Mouse (Mus musculus): ENCODE data around the gene Tns1.

Tns1 gene

DNA sequence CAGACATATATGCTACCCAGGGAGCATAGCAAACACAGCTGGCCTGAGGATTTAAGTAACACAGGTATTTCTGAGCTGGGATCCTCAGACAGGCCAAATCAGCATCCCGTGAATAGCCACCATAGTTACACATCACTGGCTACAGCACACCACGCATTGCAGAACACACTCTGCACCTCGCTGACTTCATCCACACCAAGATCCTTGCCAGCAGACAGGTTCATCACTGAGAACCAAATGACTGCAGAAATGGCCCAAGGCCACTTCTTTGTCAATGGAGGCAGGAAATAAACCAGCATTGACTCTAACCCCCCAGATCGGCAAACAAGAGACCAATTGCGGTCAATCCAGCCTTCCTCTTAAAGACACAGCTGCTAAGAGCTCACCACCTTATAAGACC, 66.7 kb downstream of the Tns1 start:
- DNase-seq = no peak

DNA sequence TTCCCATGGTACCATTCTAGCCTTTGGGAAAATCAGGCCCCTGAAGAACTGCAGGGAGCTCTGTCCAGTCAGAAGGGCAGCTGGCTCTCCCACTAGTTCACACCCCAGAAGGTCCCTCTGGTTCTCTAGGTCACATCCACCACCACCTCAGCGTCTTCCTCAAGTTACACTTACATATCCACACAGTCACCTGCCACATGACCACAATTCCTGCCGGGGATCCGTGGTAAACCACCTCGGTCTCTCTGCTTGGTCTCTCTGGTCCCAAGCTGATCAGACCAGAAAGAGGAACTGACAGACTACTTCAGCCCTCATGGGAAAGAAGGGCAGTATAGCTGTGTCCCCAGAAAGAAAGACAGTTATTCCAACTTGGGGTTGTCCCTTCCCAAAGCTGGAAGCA, 68.7 kb downstream of the Tns1 start:
- no peak for DNase-seq

DNA sequence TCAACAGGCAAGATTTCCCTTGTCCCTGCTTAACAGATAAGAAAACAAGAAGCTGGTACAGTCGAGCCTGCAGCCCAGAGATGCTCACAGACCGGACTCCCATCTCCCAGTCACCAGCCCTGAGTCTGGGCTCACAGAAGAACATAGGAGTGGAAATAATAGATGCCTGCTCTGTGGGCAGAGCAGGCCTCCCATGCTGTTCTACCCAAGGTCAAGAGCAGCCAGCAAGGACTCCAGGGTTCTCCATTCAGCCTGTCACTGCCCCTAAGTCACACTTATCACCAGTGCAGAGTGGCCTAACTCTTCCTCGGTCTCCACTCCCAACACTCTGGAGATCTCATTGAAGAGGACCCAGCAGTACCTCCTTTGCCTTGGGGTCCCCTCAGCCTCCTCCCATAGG, 69.8 kb downstream of the Tns1 start:
- DNase-seq = no peak

DNA sequence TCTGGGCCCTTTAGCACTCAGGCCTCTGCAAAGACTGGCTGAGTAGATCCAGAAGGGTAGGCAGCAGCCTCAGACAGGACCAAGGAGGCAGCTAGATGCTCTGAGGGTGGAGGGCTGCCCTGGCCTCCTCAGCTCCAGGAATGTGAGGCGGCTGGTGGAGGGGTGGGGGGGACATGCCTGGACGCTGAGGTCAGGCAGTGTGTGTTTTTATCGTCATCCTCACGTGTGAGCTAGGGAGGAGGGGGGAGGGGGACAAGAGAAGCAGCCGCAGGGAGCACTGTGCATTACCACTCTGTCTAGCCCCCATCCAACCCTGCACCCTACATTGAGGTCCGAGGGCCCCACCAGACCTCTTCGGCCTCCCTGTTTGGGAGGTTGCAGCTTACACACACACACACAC, 70.2 kb downstream of the Tns1 start:
- DNase-seq = peak; percentile 80

DNA sequence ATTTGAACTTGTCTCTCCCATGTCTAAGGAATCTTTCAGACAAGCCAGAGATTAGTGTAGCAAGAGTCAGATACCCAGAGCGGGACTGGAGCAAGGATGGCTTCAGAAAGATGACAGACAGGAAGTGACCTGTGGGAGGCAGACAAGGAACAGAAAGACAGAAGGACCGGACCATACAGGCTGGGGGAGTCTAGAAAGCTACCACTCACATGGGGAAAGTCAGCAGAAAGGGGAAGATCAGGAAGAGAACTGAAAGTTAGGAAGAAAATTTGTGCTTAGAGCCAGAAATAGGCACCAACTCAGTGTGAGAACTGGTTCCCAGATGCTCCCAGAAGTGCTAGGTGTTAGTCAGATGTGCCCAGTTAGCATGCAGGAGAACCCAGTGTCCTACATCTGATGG, 71.2 kb downstream of the Tns1 start:
- DNase-seq = no peak

DNA sequence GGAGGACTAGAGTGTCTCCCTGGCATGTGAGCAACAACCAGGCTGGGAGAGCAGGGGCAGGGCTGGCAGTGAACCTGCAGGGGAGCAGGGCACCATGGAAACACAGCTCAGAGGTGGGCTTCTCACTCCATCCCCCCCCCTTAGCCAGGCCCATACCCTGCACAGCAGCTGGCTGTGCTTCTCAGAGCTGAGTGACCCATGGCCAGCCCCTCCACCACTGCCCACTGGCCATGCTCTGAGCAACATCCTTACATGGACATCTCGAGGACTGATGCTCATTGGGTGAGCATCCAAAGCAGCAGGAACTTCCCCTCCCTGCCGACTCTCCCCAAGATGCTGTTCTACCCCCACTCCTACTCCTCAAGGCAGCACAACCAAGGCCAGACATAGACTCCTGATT, 72.9 kb downstream of the Tns1 start:
- DNase-seq = no peak

DNA sequence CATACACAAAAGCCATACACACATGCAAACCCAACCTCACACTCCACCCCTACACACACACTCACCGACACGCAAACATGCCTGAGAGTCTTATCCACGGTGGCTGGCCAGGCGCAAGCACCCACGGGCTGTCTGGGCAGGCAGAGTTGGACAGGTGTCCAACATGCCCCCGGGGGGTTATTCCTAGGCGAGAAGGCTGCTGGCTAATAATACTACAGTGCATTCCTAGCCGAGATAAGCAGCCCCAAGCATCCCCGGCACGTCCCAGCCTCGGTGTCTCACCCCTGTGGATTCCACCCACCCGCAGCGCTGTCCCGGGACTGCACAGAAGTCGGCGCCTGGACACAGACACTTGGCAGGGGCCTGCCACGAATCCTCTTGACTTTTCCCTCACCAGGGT, 74.8 kb downstream of the Tns1 start:
- DNase-seq = peak; percentile 50

DNA sequence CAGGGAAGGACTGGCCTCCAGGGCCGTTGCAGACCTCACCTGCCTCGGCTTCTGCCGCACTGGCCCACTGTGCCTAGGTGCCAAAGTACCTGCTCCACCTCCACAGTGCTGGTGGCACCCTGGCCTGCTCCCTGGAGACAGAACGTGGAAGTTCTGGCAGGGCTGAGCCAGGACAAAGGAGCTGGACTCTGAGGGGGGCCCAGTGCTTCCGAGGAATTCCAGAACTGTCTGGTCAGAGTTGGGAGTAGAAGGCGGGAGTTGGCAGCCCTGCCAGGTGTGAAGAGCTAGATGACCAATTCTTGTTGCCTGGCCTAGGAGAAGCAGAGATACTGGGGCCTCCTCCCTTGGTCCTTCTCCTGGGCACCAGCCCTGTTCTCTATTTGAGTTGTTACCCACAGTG, 76.5 kb downstream of the Tns1 start:
- DNase-seq = peak; percentile 74

DNA sequence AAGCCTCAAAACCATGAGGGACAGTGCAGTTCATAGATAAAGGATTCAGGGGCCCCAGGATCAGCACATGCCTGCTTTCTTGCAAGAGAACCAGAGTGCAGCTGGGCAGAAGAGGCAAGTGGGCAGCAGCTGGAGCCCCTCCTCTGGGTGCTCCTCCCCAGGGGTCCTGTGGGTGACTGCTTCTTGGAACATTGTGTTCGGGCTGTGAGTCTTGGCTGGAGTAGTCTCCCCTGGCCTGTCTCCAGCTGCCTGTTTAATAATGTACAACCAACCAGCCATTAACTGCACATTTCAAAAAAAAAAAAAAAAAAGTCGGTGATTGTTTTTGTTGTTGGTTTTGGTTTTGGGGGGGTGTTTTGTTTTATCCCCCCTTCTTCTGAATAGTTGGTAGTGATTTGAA, 76.9 kb downstream of the Tns1 start:
- DNase-seq = peak; percentile 87

DNA sequence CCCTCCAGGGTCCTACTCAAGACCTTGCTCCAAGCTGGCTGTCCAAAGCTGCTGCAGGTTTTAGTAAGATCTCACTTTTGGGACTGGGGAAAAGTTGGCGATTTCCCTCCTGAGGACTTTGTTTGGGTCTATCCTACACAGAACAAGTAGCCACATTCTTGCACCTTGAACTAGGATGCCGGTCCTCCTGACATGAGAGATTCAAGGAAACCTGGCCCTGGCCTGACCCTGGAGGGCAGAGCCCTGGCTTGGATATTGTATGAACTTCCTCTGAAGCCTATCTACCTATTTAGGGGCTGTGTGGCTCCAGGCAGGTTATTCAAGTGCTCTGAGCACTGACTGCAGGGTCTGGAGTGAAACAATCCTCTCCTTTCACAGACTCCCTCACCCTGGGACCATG, 79.2 kb downstream of the Tns1 start:
- DNase-seq = no peak

DNA sequence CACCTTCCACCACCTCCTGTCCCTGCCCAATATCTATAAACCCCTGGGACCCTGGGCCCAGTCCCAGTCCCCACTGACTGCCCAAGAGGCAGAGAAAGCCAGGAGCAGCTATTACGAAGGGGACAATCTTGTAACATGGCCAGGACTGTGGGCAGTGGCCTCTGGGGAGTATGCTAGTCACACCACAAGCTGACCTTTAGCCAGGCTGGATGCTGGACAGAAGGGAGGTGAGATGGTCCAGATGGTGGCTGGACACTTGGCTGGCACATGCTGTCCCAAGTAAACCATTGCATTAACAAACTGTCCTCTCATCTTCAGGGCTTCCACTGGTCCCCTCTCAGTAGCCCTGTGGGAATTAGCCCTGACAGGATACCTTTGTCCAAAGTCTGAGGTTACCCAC, 79.8 kb downstream of the Tns1 start:
- DNase-seq = peak; percentile 60

DNA sequence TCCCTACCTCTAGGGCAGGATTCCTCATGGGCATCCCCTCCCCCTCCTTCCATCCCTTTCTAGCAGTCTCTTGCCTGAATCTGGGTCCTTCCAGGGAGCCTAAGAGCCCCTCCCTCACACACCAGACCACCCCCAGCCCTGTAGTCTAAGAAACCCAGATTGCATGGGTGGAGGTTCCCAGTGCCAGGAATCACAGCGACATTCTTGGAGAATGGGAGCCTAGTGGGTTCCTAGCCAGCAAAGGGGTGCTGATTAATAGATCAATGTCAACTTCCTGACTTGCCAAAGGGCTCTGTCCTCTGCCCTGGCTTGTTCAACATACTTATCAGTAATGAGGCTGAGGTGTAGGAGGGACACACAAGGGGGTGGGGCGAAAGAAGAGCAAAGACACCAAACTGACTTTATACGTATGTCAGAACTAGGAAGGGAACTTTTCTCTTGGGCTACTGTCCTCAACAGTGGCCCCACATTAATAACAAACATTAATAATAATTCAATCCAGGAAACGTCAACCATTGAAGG, 80.6 kb downstream of the Tns1 start:
- DNase-seq = no peak

DNA sequence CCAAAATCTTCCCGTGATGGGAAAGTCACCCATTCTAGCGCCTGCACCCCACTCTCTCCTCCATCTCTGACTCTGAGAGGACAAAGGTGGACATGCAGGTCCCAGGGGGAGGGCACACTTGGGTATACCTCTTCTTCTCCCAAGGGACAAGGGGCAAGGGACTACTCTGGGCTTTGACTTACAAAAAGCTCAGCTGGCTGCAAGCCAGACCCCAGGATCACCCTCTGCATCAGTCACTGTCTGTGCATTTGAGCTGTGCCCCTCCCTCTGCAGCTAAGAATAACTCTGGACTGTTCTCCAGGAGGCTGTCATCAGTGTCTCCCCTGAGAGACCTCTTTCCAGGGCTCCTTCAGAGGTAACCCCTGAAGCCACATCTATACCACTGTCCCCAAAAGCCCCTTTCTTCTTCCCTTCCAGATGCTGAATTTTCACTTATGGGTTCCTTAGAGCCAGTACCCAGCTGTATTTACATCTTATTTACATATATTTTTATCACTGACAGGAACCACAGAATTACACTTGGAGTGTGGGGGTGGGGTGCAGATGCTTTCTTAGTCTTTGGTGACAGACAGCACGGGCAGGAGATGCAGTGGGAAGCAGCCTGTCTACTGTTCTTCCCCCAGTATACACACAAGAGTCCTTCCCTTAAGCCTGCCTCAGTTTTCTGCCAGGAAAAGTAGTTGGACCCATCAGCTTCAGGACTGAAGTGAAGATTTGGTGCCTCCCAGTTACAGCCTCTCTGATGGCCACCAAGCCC, 81.4 kb downstream of the Tns1 start:
- no peak for DNase-seq

DNA sequence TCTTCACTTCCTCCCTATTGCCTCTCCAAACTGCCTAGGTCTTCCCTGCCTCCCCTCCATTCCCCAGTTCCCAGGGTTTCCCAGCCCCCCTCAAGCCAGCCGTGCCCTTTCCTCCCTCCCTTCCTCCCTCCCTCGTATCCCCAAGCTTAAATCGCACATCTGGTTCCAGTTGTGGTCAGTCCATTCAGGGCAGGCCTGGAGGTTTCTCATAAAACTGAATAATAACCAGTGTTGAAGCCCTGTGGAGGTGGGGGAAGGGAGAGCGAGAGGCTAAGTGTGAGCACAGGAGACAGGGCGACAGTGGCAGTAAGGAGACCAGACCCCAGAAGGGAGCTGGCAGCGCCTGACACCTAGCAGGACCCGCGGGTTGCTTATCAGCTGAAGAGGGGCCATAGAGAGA, 82.6 kb downstream of the Tns1 start:
- peak; percentile 45 for DNase-seq

DNA sequence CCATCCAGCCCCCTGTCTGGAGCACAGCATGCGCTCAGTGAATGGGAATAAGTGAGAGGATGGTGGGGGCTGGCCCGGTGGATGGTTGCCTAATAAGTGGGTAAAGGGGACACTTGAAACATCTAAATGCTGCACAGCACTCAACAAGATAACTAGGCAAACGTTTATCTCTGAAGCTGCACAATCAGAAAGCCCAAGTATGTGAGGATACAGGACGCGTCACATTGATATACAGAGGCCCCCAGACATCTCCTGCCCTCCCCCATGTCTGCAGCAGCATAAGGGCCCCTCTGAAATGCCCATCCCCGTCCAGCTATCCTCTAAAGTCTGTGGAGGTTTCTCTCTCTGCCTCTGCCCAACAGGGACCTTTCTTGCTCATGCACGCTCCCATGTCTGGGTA, 83.1 kb downstream of the Tns1 start:
- no peak for DNase-seq

DNA sequence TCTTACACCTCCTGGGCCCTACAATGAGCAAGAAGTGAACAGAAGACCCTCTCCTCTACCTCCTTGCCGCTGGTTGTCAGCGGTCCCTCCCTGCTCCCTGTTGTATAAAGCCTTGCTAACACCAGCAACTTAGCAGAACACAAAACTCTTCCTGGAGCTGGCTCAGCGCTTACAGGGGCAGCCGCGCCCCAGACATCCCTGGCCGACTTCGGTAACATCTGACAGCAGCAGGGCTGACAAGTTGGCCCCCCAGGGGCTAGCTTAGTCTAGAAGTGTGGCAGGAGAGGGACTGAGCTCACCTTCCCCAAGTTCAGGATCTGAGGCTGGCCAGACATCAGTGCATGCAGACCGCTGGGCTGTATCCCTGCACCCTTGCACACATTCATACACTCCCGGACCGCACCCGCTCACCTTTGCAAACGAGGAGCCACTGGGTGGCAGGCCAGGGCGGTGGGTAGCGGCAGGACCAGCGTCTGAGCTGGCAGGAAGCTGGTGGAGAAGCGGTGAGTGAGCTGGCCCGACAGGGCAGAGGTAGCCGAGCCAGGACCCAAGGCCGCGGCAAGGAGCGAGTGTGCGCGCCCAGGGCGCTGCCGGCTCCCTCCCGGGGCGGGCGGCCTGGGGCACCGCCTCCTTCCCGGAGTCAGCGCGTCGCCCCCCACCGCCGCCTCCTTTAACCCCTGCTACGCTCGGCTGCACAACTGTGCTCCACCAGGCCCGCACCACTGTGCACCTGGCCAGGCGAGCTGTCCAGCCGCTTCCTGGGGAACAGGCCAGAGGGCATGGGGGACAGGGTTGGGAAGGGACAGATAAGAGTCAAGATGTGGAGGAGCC, 87.5 kb downstream of the Tns1 start:
- peak; percentile 81 for DNase-seq

DNA sequence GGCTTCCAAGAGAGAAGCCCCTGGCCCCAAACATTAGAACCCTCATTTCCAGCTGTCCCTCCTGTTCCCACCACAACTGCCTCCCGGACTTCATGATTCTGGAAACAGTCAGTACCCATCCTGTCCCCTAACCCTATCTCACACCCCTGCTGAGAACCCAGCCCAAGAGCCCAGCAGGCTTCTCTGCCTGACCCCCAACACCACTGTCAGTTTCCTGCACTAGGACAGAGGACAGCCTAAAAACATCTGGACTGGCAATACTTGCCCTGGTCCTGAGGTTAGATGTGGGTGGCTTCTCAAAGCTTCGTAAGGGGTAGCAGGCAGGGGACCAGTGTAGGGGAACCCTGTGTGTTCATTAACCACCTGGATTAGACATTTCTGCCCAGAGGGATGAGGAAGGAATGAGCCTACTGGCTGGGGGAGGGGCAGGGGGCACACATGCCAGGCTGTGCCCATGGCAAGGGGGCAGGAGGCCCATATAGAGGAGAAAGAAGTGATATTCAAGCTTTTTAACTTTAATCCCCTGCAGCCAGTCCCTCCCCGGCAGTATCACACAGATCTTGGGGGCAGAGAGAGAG, 88.2 kb downstream of the Tns1 start:
- DNase-seq = no peak

DNA sequence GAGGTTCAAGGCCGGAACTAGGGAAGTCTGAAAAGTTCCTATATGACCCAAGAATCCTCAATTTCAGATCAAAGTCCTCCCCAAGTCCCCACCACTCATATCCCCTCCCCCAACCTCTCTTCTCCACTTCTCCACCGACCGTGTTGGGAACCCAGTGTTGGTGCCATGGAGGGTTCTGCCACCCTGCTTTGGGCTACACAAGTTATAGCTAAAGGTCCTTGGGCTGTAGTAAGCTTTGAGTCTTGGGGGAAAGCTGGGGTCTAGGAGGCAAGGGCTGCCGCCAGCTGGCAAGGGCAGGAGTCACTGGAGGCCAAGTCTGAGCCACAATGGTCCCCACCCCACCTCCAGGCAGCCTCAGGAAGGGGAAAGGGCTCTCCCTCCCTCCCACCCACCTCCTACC, 88.8 kb downstream of the Tns1 start:
- no peak for DNase-seq

DNA sequence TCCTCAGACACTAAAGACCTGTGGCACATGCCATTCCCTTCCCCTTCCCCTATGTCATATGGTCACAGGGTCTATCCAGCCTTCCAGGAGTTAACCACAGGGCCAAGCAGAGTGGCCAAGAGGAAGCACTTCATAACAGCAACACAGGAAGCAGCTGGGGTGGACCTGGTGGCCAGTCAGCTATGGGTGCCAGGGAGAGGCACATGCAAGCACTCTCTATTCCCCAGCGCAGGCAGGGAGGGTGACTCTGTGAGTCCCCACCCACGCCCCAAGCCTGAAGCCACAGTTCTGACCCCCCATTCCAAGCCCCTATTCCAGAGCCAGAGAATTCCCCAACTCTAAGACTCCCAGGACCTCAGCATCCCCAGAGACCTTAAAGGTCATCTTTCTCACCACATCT, 89.5 kb downstream of the Tns1 start:
- DNase-seq = peak; percentile 80

DNA sequence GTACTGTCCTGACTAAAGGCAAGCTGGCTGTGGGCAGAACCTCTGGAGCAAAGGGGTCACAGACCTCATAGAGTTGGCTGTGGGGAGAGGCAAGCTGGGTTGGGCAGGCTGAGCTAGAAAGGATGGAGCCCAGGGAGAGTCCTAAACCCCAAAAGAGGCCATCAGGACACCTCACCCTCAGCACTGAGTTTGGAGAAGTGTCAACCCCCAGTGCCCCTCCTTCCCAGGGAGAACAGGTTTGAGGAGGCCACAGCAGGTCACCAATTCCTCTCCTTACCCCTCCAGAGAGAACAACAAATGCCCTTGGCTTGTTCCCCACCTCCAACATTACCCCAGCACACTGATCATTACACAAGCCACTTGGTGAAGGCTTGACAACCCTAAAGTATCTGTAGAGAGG, 90.0 kb downstream of the Tns1 start:
- DNase-seq = no peak

DNA sequence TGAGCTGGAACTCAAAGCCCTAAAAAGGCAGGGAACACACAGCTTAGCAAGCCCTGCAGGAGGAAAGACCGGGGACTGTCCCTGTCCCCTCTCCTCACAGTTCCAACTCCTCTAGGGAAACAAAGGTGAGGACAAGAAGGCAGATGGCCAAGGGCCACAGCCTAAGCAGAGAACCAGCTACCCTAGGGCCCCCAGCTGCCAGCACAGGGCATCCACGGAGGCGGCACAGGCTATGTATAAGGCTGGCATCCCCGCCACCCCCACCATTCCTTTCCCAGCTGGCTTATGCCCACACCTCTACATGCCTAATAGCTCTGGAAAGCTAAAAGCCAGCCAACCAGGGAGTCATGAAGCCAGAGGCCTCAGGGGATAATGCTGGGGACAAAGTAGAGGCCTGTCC, 90.8 kb downstream of the Tns1 start:
- no peak for DNase-seq

DNA sequence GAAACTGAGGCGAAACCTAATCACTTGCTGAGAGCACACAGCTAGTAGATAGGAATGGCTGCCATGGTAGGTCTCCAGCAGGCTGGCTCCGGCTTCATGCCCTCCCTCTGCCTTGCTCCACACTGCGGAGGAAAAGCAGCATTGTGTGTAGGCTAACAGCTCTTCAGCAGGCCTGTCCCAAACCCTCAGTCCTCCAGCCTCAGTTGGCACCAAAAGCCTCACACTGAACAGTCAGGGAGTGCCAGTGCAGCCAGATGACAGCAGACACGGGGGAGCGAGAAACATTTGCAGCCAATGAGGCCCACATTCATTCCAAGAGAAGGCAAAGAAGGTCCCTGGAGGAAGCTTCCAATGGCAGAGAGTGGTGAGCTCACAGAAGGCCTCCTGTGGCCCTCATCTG, 91.3 kb downstream of the Tns1 start:
- no peak for DNase-seq

DNA sequence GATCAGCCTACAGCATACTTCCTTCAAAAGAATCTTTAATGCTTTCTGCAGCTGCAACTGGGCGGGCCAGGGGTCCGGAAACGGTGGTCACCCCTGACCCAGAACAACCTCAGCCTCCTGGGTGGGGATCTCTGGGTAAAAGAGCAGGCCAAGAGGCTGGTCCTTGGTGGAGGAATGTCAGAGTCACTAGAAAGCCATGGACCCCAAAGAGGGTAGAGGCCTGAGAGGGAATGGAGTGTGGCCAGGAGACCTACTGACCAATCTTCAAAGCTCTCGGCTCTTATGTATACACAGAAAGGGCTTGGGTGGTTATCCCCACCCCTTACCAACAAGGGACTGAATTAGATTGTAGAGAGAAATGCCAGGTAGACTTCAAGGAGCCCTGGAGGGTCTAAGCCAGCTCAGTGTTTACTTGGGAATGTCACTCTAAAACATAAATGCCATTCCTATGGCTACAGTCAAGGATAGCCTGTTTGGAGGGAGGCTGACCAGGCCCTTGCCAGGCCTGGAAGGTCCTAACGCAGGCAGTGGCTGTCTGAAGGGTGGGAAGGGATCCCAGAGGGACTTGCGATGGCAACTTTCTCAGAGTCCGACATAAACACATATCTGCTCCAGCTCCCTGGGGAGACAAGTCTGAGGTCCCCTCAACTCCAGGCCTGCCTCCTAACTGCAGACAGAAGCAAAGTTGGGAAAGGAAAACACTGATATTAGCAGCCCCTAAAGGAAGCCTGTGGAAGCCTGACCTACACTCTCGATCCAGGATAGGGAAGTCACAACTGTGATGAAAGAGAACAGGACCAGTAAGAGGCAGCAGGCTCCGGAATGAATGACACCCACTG, 92.3 kb downstream of the Tns1 start:
- peak; percentile 67 for DNase-seq
